Mouse (Mus musculus) cerebellum, adult 9-10 months (tissue): ENCODE measurements around the gene Ripply2.
"Not testable (repeated sequence)": the region's sequence is repeated elsewhere in the genome, so short reads cannot be mapped to it uniquely, and the experiment has no call there.

Experiments used
- DNase-seq: peaks from one replicate; pipeline ENCODE4 v3.0.0; 2022

Ripply2 gene

DNA sequence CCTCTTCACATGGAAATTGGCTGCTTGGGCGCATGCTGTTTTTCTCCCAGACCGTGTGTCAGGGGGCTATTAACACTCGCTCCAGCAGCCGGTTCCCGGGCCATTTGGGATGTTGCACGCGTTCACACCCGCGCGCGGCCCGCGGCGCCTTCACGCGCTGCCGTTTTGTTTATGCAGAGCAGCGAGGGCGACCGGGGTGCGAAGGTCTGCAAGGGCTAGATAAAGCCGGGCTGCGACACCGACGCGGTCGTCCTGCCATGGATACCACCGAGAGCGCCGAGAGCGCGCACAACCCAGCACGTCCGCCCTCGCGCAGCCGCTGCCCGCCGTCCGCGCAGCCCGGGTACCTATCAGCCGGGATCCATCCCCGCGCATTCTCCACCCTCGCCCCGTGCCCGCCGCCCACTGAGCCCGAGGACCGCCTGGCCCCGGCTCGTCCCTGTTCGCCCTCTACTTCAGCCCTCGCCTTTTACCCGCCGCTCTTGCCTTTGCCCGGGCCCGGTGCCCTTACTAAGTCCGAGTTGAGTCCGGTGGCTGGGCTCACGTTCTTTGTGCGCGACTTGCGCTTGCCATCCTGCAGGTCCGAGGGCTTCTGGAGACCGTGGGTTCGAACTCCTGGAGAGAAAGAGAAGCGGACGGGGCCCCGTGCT is at the start of gene Ripply2:
Gene Ripply2, plus strand, starts transcription at position 250 of the 650 bp plus-strand sequence.
- peak; percentile 76 for DNase-seq

DNA sequence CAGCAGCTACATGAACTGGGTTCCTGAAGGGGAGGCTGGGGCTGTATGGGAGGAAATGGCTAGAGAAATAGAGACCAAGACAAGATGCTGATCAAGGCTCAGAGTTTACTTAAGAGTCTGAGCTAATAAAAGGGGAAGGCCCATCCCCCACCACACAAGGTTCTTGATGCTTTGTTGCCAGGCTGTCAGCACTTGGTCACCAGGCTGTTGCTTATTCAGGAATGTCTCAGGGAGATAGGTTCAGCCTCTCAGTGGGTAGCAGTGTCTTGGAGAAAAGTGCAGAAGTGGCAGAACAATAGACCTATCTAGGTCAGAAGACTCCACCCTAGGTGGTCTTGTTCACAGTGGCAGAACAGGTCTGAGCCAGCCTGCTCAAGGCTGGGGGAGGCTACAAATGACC is 42.9 kb upstream of the Ripply2 start:
- DNase-seq, result not testable (repeated sequence)

DNA sequence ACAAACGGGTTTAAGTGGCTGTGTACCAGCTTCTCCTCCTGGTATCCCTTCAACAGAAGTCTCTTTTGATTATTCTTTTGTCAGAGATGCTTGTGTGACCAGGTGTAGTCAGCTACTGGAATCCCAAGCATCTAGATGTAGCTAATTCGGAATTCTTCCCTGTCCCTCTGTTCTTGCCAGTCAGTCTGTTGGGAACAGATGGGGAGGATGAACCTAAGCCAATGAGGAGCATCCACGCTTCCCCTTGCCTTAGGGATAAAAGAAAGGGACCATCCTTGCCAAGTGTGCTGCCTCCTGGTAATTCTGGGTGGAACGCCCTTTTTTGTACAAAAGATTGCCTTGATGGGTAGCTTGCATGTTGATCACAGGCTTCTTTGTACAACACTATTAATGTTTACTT is 41.8 kb upstream of the Ripply2 start:
- DNase-seq, result peak; percentile 96

DNA sequence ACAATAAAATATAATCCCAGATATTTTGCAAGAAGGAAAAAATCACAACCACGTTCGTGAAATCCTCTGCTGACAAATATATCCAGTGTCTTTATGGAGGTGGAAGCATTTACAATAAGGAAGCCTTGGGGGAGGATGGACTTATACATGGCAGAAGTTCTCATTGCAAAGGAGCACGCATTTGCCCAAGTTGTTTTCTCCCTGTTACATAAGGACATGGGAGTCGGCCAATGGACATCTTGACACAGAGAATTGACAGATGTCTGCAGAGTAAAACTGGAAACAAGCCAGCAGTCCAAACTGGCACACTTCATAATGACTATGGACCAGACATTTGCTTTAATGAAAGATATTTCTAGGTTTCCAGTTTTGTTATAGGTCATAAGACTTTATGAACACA is 38.4 kb upstream of the Ripply2 start:
- DNase-seq, result peak; percentile 97

DNA sequence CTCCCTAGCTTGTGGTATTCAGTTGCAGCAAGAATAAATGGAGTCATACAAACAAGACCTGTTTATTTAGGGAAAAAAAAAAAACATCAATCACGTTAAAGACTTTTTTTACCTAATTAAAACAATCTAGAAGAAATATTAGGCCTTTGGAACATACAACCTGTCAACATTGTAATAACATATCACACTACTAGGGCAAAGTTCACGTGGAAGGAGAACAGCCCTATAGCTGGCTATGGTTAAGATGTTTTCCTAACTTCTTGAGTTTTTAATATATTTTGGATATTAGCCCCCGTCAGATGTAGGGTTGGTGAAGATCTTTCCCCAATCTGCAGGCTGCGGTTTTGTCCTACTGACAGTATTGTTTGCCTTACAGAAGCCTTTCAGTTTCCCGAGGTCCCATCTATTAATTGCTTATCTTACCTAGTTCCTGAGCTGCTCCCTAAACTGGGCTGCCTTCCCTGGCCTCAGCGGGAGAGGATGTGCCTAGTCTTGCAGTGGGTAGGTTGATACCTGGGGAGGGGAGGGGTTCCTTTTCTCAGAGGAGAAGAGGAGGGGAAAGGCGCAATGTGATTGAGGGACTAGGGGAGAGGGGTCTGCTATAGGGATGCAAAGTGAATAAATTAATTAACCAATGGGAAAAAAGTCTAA is 37.0 kb upstream of the Ripply2 start:
- peak; percentile 62 for DNase-seq

DNA sequence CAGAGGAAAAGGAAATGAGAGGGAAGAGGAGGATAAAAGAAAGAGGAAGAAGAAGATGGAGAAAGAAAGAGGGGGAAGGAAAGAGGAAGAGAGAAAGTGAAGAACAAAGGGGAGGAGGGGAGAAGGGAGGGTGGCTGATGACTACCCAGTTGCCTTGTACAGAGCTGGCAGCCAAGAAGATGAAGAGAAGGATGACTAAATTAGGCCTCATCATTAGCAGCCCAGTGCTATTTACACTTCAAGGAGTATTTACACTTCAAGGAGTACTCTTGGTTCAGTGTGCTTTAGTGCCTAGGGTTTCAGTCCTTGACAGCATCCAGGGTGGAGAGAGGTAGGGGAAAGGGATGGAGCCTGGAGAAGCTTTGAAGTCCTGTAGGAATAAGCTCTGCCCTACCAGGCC is 35.3 kb upstream of the Ripply2 start:
- no peak for DNase-seq

DNA sequence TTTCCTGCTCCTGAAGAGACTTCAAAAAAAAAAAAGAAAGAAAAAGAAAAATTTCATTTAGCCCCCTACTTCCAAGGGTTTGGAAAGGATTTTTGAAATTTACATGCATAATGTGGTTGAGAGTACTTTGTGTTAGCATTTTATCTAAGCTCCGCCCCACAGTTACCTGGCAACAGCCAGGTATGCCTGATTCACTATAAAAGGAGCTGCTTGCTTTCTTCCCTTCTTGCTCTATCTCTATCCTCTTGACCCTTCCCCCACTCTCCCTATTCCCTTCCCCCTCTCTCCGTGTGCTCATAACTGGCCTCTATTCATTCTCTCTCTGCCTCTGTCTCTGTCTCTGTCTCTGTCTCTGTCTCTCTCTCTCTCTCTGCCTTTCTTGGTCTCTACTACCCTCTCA is 34.4 kb upstream of the Ripply2 start:
- no peak for DNase-seq

DNA sequence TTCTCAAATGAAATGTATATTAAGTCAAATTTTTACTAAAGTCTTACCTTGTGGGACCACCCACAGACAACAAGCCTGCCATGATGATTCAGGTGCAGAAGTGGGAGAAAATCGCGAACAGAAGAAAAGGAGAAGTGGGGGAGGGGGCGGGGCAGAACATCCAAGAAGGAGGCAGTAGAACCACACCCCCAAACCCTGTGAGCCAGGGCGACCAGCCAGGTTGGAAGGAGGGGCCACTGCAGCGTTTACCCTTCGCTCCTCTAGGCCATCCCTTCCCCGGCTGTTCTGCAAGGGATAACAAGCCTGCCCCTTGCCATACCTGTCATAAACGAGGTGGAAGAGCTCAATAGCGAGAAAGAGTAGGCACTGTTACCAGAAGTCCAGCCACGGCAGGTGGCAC is 33.8 kb upstream of the Ripply2 start:
- no peak for DNase-seq

DNA sequence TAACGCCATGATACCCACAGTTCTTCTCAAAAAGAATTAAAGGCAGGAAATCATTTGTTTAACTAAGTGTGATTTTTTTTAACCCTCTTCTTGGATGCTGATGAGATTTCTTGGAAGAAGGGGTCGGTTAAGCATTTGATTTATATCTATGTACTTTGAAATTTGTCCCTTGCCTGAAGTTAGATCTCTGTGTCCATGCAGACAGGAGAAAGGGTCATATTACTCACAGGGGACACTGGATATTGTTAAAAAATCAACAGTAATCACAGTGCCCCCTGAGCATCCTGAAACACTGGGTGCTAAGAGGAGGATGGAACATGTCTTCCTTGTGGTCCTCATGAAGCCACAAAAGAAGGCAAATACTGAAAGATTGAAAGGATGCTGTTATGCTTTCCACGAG is 30.8 kb upstream of the Ripply2 start:
- DNase-seq, result no peak

DNA sequence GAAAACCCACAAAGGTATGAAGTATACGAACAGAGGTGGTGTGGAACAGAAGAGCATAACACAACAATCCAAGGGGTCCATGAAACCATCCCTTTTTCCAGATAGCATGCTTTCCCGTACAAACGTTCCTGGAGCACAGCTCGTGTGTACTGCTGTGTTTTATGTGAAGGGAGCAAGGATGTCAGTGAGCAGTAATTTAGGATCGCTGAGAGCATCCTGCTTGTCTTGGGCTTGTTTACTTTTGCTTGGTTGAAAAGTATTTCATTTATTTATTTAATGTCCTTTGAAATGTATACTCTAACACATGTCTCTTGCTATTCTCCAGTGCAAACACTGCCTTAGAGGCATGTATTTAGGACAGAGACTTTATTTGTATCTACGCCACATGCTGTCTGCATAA is 30.2 kb upstream of the Ripply2 start:
- DNase-seq, result no peak

DNA sequence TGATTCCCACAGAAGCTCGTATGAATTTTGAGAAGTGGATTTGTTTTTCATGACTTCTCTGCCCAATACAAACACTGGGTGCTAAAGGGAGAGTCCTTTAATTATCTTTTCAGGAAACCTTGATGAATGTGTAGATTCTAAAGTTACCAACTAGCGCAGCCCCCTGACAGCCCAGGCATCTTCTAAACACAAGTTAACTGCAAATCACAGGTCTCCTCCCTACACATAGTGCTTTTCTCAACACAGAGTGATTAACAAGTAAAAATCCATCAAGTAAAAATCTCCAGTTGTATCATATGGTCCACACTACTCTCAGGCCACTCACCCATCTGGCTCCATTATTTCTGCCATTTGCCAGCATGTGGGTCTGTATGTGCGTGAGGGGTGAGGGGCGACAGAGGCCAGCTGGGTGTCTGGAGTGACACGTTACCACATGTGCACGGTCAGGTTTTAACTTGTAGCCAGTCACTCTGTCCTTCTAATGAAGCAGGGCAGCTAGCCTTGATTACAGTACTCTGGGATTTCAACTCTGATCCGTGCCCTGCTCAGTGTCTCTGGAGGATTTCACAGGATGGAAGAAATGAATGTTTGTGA is 28.5 kb upstream of the Ripply2 start:
- DNase-seq, result no peak

DNA sequence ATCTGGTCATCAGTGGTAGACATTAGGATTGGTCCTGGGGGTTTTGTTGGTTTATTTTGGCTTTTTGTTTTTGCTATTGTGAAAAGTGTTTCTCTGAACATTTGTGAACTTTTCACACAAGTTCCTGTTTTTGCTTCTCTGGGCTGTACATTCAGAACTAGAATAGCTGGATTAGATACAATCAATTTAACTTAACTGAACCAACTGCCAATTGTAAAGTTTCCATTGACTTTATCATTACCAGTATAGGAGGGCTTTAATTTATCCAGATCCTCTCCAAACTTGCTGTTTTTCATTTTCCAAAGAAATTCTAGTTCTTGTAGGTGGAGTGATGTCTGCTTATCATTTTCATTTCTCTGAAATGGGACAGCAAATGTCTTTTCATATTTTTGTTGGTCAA is 25.5 kb upstream of the Ripply2 start:
- DNase-seq, result no peak

DNA sequence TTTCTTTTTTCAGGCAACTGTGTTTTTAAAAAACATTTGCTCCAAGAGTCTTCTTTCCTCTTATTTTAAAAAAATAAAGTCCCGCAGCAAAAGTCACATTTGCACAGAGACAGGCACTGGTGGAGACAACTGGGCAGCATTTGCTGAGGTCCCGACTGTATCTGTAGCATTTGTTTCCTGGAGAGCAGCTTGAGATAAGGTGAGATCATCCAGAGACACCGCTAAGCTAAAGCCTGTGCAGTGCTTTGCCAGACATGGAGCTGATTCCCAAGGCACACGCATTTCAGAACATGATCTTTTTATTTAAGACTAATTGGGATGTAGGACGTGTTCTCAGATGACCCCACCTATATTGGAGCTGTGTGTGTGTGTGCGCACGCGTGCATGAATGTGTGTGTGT is 23.6 kb upstream of the Ripply2 start:
- no peak for DNase-seq

DNA sequence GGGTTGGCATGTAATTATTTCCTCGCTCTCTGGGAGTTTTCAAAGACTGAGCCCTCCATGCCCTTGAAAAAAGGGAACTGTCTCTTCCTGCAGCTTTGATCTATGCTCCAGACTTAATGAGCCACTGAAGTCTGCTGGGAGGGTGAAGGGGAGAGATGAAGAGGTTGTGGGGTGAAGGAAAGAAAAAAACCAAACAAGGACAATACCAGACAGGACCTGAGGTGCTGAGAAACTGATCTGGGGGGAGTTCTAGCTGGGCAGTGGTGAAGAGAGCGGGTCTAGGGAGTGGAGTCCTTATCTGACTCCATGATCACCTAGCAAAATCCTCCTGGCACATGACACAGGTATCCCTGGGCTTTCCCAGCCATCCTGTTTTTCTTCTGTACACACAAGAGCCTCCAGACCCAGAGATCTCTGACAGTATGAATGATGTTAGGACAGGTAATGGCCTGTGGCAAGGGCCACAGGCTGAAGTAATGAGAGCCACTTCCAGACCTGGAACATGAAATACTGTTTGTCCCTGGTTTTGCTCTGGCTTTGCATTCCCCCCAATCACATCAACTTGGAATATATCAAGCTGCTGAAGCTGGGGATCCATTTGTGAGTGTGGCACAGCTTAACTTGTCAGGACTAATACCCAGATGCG is 18.2 kb upstream of the Ripply2 start:
- no peak for DNase-seq

DNA sequence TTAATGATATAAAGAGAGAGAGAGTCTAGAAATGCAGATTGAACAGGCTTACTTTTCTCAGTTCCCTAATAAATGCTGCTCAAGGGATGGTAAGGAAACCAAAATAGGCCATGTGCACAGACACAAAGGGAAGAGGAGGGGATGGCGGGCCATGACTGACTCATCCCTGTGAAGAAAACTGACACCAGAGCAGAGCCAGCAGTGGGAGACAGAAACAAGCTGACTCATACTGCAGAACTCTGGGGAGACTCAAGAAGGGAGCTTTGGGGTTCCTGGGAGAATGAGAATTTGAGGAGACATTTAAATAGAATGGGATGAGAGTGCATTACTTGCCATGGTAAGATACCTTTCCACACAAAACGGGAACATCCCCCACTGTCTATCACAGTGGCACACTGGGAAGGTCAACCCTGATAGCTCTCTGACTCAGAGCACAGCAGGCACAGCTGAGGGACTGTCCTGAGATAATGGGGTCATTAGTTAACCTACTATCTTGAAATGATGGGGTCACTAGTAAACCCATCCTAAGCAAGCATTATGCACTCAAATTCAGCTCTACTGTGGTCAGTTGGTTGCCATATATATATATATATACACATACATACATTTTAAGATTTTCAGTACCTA is 15.3 kb upstream of the Ripply2 start:
- no peak for DNase-seq

DNA sequence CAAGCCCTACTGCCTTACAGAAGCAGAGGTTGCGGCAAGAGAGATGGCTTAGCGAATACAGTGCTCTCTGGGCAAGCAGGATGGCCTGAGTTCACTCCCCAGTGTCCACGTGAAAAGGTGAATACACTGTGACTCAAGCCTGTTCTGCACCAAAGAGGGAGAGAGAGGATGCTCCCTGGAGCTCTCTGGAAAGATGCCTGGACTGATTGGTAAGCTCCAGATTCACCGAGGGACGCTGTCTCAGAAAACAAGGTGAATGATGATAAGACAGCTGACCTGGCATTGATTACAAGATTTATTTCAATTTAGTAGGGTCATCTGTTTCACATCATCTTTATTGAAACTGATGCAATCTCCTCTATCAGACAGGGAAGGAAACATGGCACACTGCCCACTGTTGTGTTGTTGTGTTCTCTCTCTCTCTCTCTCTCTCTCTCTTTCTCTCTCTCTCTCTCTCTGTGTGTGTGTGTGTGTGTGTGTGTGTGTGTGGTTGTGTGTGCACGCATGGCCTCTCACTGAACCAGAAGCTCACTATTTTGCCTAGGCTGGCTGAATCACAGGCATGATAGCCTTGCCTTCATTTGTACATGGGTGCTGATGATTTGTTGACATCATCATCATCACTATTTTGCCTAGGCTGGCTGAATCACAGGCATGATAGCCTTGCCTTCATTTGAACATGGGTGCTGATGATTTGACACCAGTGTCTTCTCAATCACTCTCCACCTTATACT is 10.5 kb upstream of the Ripply2 start:
- DNase-seq, result no peak

DNA sequence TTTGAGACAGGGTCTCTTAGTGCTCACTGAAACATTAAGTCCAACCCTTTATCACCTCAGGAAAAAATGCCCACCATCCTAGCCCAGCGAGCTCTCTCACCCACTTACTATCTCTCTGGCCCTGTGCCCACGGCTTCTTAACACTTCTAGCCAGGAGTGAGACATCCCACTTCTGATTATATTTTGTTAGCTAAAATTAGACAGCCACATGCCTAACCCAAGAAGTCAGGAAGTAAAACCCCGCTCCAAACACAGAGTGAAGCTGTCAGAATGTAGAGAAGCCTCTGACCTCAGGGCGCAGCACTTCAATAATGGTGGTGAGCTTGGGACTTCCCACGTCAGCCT is 9.9 kb upstream of the Ripply2 start:
- DNase-seq, result no peak

DNA sequence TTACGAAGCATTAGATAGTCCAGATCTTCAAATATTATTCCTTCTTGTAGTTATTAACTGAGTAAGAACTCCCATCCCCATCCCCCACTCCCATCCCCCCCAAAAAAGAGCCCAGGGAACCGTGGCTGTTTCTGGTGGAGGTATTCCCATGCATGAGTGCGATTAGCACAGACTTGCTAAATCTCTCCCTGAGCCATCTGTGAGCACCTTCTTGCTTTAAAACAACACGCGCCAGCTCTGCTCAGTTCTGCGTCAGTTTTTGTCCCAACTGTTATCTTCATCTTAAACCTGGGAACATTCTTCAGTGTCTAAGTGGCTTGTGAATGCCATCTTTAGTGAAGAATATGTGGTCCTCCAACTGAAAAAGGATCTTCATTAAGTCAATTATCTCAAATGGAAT is 6.8 kb upstream of the Ripply2 start:
- no peak for DNase-seq

DNA sequence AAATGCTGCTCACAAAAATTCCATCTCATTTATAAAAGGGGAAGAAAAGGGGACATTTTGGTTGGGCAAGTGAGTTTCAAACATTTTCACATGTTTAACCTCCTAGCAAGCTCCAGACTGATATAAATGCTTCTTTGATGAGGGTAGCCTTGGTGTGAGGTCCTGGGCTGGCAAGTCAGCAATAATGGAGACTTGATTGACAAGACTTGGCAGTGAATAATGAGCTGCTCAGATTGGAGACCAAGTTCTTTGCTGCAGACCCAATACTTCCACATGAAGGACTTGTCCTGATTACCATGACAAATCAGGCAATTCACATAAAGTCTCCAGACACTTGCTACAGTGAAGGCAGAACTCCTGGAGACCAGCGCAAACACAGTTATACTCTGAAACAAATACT is 6.4 kb upstream of the Ripply2 start:
- DNase-seq, result no peak

DNA sequence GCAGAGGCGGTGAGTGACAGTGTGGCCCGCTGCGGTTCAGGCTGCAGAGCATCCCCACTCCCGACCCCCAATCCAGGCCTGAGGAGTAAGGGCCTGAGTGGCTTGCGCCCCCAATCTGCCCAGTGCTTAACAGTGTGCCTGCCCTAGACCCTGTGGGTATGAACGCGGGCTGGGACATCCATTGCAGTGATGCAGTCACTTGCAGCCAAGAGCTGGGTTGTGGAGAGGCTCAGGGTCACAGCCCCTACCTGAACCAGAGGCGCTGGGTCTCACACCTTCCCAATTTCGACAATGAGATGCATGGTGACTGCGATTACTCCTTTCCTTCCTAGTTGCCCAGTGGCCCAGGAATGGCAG is 579 bp downstream of the Ripply2 start:
- DNase-seq, result no peak

DNA sequence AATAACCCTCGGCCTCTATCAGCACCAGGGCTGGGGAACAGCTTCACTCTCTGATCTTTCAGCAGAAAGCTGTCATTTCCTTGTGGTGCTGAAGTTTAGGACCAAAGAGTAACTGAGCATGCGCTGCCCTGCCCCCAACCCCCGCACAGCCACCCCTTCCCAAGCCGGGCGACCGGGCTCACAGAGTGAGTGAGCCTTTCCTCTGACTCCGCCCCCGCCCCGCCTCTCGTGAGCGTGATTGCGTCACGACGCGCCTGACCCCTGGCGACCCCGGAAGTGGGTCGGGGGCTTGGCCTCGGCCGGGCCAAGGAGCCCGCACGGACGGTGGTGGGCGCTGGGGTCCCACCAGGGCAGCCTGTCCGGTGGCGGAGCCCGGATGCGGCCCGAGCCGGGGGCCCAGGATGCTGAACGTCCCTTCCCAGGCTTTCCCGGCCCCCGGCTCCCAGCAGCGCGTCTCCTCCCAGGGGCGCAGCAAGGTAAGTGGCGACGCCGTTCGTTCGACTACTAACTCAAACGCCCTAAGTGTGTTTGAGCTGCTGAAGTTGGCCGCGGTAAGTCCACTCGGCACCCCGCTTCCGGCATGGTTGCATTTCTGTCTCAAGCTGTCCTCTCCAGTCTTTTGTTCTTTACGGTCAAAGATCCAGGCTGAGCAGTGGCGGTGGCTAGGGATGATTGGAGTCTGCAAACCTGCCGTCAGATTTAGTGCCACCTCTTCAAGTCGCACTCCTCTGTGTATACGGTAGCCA is 6.6 kb downstream of the Ripply2 start, which contains the start of gene Cyb5r4:
Gene Cyb5r4, plus strand, starts transcription at position 237 of the 746 bp plus-strand sequence.
- peak; percentile 92 for DNase-seq

DNA sequence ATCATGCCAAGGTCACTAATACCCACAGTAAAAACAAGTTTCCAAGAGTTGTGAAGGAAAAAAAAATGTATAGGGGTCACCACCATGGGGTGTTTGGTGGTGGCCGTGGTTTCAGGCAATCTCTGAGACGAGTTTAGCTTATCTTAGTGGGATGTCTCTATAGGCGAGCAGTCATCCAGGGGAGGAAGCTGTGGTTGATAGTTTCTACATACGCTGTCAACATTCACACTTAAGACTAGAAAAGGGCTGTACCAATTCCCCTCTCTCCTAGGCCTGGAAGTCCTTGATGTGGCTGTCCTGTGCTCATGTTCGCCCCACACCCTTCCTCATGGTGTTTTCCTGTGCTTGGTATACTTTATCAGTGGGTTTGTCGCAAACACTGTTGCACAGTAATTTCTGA is 10.4 kb downstream of the Ripply2 start:
- DNase-seq, result no peak
